Mouse (Mus musculus): Measurements from ENCODE around the gene Nt5dc3.

DNA sequence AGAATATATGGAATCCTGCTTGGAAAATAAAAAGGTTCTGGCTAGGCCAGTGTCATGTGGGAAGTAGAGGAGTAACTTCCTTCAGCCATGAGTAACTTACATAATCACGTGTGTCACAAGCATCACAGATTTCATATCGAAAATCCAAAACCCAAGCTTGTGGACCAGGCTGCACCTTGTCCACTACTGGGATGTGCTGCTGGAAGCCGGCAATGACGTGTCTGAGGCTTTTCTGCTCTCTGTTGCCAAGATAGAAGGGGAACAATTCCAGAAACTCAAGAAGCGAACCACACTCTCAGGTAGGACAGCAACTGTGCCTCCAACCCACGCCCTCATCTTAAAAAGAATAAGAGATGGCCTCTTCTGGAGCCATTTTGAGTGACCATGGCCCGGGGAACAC is 34.5 kb upstream of the Nt5dc3 start:
- TF ChIP-seq CTCF (IDR thresholded peaks at IDR 0.05; ENCODE audit: borderline replicate concordance, insufficient read depth, low read length) (no peak), POLR2A (IDR thresholded peaks at IDR 0.05; ENCODE audit: low read depth, low read length) (no peak)

All from embryonic fibroblast, embryonic 13.5 days (primary cell).